Mouse (Mus musculus): Measurements from ENCODE around the gene Entpd3. TPM values are rescaled to one million over a fixed set of nuclear protein-coding genes. Genes with fewer than 3 reads are reported as not detected.
"Not testable (repeated sequence)": the region's sequence is repeated elsewhere in the genome, so short reads cannot be mapped to it uniquely, and the experiment has no call there.

The Entpd3 gene
- total RNA-seq (2021): 1 to 10 TPM; 7.0 to 7.4 TPM

- peak; percentile 17 to 18 for DNase-seq
Observed at GRCm38 (mm10) chr9:120539662-120540251, at the start of gene Entpd3. Gene Entpd3 (plus strand): TSS chr9:120539818.

DNA sequence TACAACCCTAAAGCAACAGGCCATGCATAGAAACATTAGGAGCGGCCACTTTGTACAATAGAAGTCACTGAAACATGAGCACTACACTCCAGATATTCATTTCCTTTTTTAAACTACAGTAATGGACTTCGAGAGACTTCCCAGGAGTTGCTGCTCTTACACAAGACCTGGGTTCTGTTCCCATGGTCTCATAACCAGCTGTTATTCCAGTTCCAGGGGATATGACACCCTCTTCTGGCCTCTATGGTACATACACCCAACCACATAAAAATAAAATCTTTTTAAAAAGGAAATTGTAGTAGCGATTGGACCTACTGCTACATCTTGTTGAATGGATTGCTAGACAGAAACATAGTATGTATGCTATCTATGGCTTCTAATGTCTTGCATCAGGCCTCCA is 48.1 kb upstream of the Entpd3 start:
- DNase-seq: no peak

DNA sequence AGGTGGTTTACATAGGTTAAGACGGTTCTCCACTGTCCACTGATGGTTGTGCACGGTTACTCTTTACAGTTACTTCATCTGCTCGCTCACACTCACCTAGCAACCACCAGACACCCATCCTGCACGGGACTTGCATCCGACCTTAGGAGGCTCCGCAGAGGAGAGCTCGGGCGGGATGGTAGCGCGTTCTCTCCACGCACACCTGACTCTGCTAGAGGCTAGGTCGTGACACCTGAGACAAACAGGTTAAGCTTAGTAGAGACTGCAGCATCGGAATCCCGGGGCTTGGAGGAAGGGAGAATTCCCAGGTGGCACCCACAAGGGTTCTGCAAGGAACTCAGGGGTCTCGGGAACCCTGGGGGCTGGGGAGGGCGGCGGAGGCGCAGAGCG is 47.6 kb upstream of the Entpd3 start, which contains the start of gene Eif1b:
TSS of gene Eif1b (plus strand) at position 223 of the 390 bp plus-strand sequence.
- DNase-seq: no peak

DNA sequence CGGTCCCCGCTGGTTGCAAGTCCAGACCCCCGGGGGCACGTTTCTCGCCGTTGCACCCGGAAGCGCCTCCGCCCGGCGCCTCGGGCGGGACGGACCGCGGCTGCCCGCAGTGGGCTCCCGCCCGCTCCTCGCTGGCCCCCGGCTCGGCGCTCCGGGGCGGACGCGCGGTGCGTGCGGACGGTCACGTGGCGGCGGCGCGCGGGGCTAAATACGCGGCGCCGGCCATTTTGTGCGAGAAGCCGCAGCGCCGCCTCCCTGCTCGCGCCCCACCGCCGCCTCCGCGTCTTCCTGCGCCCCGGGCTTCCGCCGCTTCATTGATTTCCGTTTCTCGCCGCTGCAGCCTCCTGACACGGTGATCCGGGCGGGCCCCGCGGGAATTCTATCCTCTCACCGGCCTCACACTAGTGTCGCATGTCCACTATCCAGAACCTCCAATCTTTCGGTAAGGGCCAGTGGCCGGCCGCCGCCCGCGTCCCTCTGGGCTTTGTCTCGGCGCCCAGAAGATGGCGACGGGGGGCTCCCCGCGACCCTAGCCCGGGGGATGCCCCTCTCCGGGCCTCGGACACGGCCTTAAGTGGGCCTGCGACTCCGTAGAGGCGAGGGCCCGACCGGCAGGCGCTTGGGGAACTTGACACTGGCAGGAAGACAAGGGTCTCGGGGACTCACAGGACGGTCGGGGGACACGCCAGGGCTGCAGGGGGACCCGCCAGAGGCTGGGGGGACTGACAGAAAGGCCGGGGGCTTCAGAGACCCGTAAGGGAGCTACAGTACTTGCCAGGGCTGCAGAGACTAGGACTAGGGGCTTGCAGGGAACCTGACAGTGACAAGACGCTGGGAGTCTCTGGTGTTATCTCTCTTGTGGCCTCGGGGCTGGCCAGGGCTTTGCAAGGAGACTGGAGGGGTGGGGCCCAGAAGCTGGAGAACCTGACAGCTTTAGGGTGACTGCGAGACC is 46.9 kb upstream of the Entpd3 start:
- peak; percentile 80 to 81 for DNase-seq

- DNase-seq: no peak
Observed at GRCm38 (mm10) chr9:120493781-120494180, 45.8 kb upstream of the Entpd3 start.

GRCm38 (mm10) chr9:120496691-120497090 is 42.9 kb upstream of the Entpd3 start:
- peak in 1 of 2 experiments; percentile 55 for DNase-seq

DNA sequence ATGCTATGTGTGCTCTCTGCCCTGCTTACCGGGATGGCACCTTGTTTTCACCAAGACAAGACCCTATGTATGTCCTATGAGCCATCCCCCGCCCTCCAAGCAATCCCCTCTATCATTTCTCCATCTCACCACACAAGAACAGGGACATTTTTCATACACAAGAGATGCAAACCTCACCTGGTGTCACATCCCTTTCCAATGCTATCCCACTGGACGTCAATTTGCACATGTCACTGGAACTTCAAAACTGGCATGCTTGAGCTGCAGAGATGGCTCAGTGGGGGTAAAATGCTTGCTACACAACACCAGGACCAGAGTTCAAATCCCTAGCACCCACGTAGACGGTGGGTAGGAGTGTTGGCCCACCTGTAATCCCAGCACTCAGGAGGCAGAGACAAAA is 41.6 kb upstream of the Entpd3 start:
- no peak for DNase-seq

DNA sequence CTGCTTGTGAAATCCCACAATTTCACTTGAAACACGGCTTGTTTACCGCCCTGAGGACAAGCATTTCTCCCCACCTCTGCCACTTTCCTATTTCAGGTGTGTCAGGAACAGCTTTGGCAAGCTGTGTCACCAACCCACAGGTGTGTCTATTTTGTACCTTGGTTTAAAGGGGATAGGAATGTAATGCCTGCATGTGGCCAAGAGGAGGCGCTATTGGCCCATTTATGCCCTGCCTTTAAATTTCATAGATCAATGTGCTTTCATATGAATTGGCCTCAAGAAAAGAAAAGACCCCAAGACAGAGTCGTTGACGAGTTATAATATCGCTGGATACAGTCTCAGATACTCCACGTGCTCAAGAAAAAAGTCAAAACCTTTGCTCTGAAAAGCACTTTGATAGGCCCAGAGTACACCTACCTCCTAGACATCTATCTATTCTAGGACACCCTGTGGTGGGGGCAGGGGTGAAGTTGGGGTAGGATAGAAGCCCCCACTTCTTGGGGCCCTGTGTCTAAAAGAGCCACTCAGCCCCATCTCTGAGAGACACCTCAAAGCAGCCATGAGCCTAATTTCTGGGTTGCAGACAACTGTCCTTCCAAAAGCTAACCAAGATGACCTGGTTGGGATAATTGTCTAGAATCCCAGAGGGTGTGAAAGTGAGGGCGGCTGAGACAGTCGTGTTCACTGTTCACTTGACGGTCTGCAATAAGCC is 38.3 kb upstream of the Entpd3 start:
- DNase-seq: no peak

- peak in 1 of 2 experiments; percentile 74 for DNase-seq
Observed at GRCm38 (mm10) chr9:120502013-120502412, 37.6 kb upstream of the Entpd3 start.

DNA sequence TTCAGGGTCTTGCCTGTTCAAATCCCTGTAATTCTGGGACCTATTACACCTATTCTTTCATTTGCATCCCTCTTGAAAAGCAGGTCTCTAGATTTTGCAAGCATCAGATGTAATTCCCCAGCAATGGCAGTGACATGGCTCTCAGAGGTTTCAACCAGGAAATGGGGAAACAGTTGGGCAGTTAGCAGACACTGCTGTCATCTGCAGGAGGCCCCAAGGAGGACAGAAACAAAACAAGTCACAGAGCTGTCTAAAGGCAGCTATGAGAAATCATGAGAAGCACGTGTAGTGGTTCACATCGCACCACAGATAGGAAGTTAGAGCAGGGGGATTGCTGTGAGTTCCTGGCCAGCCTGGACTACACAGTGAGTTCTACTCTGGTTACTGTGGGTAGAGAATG is 35.2 kb upstream of the Entpd3 start:
- no peak for DNase-seq

GRCm38 (mm10) chr9:120511781-120512180 is 27.8 kb upstream of the Entpd3 start:
- no peak for DNase-seq

DNA sequence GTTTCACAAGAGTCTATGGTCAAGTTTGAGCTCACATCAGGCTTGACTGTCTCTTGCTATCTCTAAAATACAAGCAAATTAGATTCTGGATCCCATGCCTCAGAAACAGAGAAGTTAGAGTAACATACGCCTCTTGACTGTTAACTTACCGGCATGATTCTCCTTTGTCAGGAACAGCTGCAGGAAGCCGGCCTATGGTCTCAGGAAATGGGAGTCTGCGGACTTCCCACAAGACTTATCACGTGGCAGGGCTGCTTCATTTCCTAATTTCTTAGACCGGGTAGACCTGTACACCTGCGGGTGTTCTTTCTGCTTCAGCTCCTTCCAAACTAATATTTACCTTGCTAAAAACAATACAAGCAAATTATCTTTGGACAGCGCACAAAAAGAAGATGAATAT is 22.9 kb upstream of the Entpd3 start:
- DNase-seq: no peak

DNA sequence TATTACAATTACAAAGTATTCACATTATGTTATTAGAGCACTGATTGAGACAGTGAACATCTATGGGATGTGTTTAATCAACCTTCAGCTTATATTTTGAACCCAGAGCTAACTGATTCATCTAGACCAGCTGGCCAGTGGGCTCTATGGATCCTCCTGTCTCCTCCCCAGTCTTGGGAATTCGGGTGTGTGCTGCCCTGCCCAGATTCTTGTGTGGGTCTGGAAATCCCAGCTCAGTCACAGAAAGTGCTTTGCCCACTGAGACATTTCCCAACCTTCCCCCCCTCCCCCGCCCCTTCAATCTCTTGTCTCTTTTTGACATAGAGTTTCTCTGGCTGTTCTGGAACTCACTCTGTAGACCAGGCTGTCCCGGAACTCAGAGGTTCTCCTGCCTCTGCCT is 20.7 kb upstream of the Entpd3 start:
- DNase-seq: no peak

DNA sequence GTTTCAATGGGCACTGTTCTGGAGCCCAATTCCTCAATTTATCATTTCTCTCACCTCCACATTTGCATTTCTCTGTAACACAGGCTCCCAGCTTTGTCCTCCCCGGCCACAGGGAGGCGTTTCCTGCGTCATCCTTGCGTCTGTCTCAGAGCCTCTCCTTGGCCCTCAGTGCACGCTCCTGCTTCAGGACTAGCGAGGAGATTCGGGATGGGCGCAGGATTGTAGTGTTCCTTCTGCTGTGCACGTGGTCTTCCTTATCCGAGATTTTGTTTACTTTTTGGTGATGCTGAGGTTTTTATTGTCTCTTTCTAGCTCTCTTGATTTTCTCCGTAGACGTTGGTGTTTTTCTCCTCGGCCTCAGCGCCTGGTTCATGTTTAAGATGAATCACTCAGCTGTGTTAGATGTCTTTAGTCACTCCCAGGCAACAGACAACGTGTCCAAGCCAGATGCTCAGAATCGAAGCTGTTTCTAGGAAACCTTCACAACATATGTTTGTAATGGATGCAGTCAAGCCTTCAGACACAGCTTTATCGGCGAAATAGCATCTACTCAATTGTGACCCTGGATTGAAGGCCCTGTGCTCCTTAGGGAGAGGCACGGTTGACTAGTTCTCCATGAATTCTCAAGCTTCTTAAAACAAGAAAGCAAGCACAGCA is 20.0 kb upstream of the Entpd3 start:
- DNase-seq: no peak

GRCm38 (mm10) chr9:120521161-120521560 is 18.5 kb upstream of the Entpd3 start:
- DNase-seq: no peak

GRCm38 (mm10) chr9:120527270-120527669 is 12.3 kb upstream of the Entpd3 start:
- DNase-seq: no peak

DNA sequence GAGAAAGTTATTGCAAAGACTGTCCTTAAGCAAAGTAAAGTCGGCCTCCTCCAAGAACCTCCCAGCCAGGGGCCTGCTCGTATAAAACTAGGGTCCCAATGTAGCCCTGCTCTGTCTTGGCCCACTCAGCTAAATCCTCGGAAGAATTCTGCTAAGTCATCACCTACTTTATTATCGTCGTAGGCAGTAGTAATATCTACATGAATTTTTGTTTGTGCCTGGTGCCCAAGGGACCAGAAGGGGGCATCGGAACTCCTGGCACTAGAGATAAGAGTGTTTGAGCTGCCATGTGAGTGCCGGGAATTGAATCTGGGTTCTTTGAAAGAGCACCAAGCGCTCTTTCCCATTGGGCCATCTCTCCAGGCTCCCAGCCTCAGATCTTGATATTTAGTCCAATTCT is 11.7 kb upstream of the Entpd3 start:
- no peak for DNase-seq

GRCm38 (mm10) chr9:120528815-120529510 is 10.7 kb upstream of the Entpd3 start:
- DNase-seq: no peak

DNA sequence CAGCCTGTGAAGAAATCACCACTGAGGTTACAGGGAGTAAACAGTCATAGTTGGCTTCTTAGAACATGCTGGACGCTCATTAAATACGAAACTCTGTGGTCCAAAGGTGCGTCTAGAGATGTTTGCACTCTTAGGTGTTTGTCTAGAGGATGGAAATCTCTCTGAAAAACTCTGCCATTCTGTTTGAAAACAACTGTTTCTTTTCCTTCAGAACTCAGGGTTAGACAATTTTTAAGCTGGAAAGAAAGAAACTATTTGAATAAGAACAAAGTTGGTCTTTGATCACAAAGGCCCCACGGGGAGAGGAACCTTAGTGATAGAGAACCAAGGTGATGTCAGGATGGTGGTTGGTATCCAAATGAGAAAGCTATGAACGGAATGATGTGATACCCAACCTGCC is 9.1 kb upstream of the Entpd3 start:
- no peak for DNase-seq

GRCm38 (mm10) chr9:120532062-120532461 is 7.6 kb upstream of the Entpd3 start:
- DNase-seq: no peak

GRCm38 (mm10) chr9:120532691-120533090 is 6.9 kb upstream of the Entpd3 start:
- no peak for DNase-seq

- not testable (repeated sequence) for DNase-seq
Observed at GRCm38 (mm10) chr9:120533446-120533950, 6.1 kb upstream of the Entpd3 start.
